Mouse (Mus musculus) spleen, embryonic (tissue): Measurements from ENCODE around the gene Luc7l2.

ENCODE experiments used
- CTCF ChIA-PET: fragments of 350-600 bp; sonication (Branson Sonifier 250); formaldehyde crosslinking; loops from one replicate; lab custom pipeline; 2022; lab: Charles Lee

The Luc7l2 gene

GRCm38 (mm10) chr6:38551989-38552635 lies 978 bp downstream of the Luc7l2 start:
- CTCF ChIA-PET: interaction anchor here (0.6 to 1.0 kb wide), 2 partner anchors 20 to 280 kb away, joined by 4 to 10 read pairs; no protein-coding TSS in a partner anchor

DNA sequence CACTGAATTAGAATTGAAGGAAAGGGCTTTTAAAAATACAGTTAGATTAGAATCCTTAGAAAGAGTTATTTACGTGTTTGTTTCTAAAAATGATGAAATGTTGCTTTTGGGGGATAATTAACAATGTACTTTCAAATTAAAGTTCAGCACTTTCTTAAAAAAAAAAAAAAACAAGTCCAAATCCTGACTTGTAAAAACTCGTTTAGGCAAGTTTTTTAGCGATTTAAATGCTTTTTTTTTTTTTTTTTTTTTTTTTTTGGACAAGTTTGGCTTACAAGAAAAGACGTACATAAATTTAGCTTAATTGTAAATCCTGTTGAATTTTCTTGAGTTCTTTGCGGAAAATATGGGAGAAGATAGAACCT lies 1.5 kb downstream of the Luc7l2 start:
- CTCF ChIA-PET: interaction anchor here (0.6 to 1.0 kb wide), 3 partner anchors 10 to 280 kb away, joined by 4 to 10 read pairs (median 6); no protein-coding TSS in a partner anchor

DNA sequence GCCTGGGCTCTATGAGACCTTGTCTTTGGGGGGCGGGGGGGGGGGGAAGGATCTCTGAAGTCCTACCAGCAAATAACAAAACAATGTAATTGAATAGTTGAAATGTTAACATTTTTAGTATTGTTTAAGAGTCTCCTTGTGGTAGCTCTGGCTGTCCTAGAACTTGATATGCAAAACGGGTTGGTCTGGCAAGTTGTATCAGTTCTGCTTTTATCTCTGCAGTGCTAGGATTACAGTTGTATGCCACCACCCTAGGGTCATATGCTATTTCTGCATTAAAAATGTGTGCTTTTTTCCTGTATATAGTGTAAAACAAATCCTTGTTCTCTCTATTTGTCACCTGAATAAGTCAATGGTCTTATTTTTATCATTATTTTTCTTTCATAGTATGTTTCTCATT lies 25.0 kb downstream of the Luc7l2 start:
- CTCF ChIA-PET: no interaction called here

GRCm38 (mm10) chr6:38580112-38580857 lies 29.2 kb downstream of the Luc7l2 start:
- CTCF ChIA-PET: interaction anchor here (0.6 to 1.1 kb wide), 2 partner anchors 36 to 48 kb away, joined by 3 to 4 read pairs; no protein-coding TSS in a partner anchor

DNA sequence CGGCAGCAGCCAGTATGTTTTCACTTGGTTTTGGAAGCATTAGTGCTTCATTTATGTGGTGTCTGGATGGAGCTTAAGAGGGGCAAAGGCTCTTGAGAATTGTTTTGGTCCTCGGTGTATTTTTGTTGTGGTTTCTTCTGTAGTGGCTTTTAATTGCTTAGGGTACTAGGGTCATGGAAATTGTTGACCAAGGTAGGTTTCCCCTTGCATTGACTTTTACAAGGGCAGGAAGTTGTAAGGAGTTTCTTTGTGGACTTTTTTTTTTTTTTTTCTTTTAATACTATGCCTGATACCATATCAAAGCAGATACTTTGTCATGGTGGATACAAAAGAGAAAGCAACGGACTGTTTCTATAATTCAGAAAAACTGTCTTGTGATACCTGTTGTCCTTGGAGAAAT lies 30.6 kb downstream of the Luc7l2 start:
- CTCF ChIA-PET: no interaction called here

DNA sequence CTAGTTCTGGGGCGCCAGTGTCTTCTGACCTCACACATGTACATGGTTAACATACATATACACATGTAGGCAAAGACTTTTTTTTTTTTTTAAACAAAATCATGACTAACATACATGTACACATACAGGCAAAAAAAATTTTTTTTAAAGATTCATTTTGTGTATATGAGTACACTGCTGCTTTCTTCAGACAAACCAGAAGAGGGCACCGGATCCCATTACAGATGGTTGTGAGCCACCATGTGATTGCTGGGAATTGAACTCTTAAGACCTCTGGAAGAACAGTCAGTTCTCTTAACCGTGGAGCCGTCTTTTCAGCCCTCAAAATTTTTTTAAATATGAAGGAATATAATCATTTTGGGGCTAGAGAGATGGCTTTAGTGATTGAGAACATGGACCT lies 46.3 kb downstream of the Luc7l2 start:
- CTCF ChIA-PET: no interaction called here

DNA sequence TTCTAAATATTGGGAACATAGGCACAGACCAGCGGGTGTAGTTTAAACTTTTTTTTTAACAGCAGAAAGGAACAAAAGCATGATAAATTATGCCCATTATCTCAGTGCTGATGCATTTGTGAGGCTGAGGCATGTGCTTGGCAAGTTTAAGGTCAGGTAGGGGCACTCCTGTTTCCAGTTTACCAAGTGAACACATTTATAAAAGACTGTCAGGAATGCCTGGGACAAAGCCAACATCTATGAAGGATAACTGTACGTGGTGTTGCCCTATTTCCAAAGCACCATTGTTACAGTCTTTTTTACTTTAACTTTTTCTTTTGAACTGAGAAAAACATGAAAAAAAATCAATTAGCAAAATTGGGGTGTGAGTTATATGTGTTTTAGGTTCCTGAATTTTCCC lies 58.8 kb downstream of the Luc7l2 start:
- CTCF ChIA-PET: no interaction called here

DNA sequence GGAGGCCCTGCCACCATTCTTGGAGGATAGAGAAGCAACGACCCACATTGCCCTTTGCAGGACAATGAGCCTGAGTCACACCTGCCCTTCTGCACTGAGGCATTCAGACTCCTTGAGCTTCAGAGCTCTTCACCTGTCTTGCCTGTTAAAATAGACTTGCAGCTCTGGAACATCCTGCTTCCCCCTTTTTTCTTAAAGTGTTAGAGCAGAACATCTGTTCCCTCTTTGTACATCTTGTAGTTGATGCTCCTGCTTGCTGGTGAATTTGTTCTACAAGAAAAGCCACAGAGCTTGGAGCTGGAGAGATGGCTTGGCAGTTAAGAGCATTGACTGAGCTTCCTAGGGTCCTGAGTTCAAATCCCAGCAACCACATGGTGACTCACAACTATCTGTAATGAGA lies 71.3 kb downstream of the Luc7l2 start:
- CTCF ChIA-PET: no interaction called here

DNA sequence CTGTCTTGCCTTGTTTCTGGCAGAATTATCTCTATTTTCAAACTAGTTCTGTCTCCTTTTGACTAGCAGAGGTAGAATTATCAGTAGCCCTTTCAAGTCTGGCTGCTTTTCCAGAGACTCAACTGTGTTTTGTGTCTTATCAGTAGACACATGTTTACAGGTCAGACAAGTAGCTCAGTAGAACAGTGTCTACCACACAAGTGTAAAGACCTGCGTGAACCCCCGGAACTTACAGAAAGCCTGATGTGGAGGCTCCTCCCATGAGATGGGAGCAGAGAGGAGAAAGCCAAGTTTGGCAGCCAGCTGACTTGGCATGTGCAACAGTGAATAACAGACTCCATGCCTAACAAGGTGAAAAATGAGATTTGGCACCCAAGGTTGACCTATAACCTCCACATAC lies 72.3 kb downstream of the Luc7l2 start:
- CTCF ChIA-PET: no interaction called here

- CTCF ChIA-PET: no interaction called here
These were observed 73.3 kb downstream of the Luc7l2 start for GRCm38 (mm10) chr6:38624439-38624838.

GRCm38 (mm10) chr6:38626086-38626485 lies 75.0 kb downstream of the Luc7l2 start:
- CTCF ChIA-PET: interaction anchor here (0.5 to 0.7 kb wide), 2 partner anchors 20 to 1094 kb away, joined by 11 to 16 read pairs; no protein-coding TSS in a partner anchor

DNA sequence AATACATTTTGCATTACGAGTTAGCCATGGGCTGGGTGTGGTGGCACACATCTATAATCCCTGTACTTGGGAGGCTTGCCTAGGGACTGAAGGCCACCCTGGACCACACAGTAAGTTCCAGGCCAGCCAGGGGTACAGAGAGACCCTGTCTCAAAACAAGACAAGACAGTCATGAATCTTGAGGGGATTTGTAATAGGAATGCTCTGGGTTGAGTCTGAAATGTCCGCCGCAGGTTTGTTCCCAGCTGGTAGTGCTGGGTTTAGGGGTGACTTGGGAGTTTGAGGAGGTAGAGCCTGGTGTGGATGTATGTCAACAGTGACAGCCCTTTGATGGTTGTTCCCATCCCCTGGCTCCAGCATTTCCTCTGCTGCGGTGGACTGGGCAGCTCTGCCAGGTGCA lies 75.9 kb downstream of the Luc7l2 start:
- CTCF ChIA-PET: no interaction called here

DNA sequence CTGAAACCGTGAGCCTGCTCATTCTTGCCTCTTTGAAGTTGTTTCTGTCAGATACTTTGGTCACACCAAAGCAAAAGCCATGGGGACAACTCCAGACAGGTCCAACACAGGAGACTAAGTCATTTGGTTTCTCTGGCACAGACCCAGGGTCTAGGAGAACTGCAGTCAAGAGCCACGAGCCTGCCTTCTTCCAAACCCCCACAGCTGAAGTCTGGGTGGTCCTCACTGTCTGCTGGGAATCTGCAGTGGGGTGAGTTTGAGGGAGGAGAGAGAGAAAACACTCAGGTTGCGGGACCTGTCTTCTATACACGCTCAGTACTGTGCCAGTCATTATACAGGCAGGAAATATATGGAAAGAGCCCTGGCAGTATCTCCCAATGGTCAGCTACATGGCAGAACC lies 76.4 kb downstream of the Luc7l2 start:
- CTCF ChIA-PET: no interaction called here

DNA sequence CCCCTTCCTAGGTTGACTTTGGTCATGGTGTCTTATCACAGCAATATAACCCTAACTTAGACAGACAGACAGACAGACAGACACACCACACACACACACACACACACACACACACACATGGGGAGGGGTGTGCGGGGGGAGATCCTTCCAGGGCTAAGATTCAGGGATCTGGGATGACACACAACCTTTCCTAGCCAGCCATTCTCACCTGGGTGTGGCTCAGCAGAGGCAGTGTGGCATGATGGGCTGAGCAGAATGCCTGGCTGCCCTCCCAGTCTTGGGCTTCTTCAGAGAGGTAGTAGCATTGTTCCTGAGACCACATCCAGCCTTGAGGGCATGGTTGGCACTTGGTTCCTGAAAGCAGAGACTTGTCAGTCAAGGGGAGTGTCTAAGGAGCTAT lies 78.4 kb downstream of the Luc7l2 start:
- CTCF ChIA-PET: no interaction called here

- CTCF ChIA-PET: no interaction called here
These were observed 81.7 kb downstream of the Luc7l2 start for GRCm38 (mm10) chr6:38632826-38633225.

DNA sequence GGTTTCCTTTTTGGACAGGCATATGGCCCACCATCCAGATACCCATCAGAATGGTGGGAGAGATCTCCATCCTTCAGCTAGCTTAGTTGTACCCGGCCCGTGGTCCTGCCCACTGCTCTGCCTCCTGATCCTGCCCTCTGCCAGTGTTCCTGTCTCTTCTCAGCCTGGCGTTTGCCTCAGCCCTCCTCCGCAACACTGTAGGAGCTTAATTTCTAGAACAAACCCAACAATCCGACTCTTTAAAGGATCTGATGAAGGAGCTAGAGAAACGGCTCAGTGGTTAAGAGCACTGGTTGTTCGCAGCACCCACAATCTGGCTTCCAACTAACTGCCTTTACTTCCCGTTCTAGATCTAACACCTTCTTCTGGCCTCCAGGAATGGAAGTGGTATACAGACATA lies 83.3 kb downstream of the Luc7l2 start:
- CTCF ChIA-PET: no interaction called here

DNA sequence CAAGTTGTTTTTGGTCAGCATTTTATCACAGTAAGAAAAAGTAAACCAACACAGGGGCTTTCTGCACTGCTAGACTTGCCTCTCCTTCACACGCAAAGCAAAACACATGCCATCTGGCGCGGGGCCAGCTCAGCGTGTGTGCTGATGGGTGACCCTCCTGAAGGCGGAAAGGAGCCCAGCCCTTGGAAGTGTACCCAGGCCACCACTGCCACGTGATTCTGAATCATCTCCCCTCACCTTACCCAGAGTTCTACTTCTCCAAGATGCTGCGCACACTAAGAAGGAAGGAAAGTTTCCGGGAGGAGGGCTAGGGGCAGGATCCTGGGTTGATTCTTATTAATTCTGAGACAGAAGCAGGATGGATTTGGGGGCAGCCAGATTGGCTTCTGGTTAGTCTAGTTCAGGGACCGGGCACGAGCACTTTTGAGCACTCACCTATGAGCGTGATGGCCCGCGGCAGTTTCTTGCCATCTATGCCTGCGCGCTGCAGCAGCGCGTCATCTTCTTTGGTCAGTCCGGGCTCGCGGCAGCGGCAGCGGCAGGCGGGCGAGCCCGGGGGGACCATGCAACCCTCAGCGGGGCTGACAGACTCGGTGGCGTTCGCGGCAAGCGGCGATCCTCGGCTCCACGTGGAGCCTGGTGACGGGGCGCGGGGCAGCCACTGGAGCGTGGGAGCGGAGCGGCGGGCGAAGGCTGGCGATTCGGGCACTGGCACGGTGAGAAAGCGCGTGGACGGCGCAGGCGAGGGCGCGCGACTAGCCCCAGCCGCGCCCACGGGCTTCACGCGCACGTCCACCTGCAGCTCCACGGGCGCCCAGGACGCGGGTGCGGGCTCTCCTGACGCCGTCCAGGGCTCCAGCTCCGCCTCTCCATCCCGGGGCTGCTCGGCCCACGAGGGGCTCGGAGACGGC lies 85.1 kb downstream of the Luc7l2 start:
- CTCF ChIA-PET: no interaction called here

- CTCF ChIA-PET: no interaction called here
These were observed 85.9 kb downstream of the Luc7l2 start, which contains the start of gene Klrg2 for GRCm38 (mm10) chr6:38636852-38637618. Klrg2 (minus strand) TSS chr6:38637242.

- CTCF ChIA-PET: no interaction called here
These were observed 89.3 kb downstream of the Luc7l2 start for GRCm38 (mm10) chr6:38640401-38640800.

DNA sequence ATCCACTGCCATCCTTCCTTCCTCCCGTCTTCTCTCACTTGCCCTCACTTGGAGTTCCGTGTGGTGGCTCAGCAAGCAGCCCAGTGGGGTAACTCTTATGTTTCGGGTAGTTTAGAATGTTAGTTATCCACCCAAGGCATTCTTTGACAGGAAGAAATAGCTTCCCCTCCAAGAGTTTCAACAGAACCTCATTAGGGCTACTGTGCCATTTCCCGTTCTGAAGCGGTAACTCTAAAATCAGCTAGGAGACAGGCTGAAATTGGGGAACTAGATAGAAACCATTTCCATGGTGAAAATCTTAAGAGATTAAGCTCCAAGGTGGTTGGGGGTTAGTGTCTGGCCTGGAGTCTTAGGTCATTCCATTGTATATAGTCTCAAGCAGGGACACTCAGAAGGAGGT lies 90.1 kb downstream of the Luc7l2 start:
- CTCF ChIA-PET: no interaction called here

DNA sequence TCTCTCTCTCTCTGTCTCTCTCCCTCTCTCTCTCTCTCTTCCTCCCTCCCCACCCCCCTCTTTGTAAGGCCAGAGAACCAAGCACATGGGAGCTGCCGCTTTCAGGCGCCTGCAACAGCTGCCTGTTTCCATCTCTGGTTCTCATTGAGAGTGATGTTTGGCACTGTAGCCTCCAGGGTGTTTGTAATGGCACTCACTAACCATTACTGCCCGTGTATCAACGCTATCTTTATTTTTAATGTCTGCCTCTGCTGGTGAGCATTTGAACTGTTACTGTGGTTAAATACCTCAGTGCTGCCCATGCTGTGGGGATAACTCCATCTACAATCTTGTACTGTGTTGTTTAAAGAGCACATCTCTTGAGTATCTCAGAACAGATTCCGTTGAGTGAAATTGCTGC lies 90.5 kb downstream of the Luc7l2 start:
- CTCF ChIA-PET: no interaction called here
